Mouse (Mus musculus) kidney, postnatal 25 days (tissue): ENCODE results near the gene Pde11a.

Experiments
- DNase-seq, 2 experiments: peaks; one replicate each; pipeline ENCODE4 v3.0.0; 2021; ENCODE audit warnings: mixed read lengths in 2 of 2

The Pde11a gene

DNA sequence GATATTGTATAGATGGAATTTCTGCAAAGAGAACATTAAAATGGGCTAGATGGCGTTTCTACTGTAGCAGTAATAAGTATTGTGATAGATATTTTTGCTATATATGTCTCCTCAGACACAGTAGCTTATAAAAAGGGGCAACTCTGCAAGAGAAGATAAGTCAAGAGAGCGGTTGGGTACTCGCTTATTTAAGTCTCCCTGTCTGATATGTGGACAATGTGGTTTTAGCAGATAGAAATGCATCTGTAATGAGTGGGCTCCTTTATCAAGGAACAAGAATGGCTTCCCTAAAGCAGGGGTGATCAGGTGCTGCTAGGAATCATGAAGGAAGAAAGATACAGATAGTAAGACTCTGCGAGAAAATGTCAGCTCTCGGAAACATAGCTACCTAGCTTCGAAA is 18.2 kb downstream of the Pde11a start:
- no peak for DNase-seq

GRCm38 (mm10) chr2:76319231-76319630 is 19.3 kb downstream of the Pde11a start:
- DNase-seq: no peak

DNA sequence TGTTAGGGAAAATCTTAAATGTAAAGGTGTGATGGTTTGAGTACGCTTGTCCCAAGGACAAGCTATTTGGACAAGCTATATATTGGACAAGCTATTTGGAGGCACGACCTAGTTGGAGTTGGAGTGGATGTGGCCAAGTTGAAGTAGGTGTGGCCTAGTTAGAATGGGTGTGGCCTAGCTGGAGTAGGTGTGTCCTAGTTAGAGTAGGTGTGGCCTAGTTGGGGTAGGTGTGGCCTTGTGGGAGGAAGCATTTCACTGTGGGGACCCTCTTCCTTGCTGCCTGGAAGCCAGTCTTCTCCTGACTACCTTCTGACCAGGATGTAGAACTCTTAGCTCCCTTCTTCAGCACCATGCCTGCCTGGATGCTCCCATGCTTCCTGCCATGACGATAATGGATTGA is 50.9 kb downstream of the Pde11a start:
- DNase-seq: no peak

GRCm38 (mm10) chr2:76286288-76286740 is 52.3 kb downstream of the Pde11a start:
- no peak for DNase-seq

DNA sequence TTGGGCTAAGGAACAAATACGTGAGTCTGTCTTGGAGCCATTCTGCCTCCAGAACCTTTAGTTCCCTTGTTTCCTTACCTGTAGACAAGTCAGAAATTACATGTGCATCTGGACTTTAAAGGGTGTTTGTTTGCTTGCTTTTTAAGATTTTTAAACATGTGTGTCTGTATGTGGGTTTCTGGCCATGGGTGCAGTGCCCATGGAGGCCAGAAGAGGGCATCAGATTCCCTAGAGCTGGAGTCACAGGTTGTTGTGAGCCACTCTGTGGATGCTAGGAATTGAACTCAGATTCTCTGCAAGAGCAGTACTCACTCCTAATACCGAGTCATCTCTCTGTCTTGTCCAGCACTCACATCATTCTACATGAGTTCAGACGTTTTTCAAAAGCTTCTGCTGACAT is 53.4 kb downstream of the Pde11a start:
- no peak for DNase-seq

DNA sequence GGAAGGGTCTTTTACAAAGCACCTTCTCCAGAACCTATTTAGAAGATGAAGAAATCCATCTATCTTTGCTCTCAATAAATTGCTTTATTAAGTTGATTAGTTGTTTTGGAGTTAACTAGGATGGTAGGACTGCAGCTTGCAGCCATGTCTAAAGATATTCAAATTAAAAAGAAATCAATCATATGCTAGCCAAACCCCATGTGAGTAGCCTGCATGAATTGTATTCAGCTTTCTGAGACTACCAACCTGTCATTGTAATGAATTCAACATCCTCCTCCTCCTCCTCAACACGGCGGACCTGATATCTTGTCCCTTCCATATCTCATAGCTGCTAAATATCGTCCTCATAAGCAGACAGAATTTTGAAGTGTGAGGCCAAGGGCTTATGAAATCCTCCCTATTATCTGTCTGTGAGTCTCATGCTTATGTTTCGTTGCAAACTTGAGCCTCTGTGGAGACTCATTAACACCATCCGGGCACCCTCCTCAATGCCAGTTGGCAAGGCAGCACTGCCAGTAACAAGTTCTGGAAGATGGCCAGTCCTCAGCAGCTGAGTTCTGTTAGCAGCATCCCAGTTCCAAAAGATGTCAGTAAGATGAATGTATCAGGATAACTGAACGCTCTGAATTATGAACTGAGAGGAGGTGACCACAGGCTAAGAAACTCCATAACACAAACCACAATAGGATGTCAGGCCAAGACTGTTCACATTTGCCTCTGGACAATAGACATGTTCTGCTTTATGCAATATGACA is 55.0 kb downstream of the Pde11a start:
- DNase-seq: no peak

DNA sequence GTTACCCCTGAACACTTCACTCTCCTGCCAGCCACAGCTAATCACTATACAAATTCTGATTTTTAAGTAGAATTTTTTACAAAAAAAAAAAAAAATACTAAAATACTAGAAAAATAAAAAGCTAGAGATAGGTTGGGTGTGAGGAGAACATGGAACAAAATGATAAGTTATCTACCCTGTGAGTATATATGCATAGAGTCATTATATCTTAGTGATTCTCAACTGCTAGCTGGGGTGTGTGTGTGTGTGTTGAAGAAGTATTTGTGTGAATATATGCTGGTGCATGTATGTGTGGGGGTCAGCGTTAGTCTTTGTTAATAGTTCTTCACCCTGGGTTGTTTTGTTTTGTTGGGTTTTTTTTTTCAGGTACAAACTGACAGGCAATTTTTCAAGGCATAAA is 69.1 kb downstream of the Pde11a start:
- DNase-seq: no peak

DNA sequence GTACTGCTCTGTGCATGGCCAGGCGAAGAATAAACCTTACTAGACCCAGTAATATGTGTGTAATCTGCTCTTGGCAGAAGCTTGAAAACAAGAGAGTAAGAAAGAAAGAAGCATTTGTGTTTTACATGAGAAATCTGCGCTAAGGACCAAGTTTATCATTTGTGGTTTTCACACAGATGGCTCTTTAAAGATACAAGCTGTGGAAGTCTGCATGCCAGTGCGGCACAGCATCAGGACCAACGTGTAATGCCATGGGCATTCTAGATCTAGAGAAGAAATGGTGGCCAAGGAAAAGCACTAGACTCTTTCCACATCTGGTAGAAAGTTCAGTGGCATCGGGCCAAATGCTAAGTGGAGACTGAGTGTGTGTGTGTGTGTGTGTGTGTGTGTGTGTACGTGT is 71.2 kb downstream of the Pde11a start:
- DNase-seq: no peak

GRCm38 (mm10) chr2:76266622-76267021 is 72.0 kb downstream of the Pde11a start:
- no peak for DNase-seq

DNA sequence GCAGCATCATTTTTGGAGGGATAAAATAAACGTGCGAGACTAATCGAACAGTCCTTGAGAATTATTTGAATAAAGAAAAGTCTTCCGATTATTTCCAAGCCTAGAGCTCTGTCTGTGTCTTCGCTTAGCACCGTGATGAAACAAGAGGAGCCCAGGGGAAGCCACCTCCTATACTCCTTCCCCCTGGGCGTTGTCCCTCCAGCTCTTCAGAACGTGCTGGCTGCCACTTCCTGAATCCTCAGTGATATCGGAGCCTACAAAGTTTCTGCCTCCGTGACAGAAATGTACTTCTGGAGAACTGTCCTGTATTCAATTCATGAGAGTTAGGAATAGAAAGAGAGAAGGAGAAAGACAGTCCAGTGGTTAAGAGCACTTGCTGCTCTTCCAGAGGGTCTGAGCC is 74.3 kb downstream of the Pde11a start:
- DNase-seq: no peak

- DNase-seq: no peak
Measured at GRCm38 (mm10) chr2:76262661-76263060, 75.9 kb downstream of the Pde11a start.

- DNase-seq: peak; percentile 52 to 80
Measured at GRCm38 (mm10) chr2:76254833-76255232, 83.7 kb downstream of the Pde11a start.

- no peak for DNase-seq
Measured at GRCm38 (mm10) chr2:76251379-76251778, 87.2 kb downstream of the Pde11a start.

DNA sequence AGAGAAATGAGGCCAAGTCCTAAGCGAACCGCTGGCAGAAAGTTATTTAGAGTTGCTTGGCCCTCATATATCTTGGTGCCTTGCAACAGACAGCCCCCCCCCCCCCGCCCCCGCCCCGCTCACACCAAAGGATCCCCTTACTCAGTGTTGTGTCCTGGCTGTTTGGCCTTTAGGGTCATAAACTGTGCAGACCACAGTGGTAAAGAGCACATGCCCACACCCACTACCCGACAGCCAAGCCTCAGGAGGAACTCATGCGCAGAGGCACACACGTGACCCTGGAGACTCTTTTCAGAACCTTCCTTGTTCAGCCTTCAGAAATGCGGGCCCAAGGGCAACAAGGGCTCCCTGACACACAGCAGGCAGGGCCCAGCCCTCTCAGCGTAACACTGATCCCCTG is 90.3 kb downstream of the Pde11a start:
- no peak for DNase-seq

DNA sequence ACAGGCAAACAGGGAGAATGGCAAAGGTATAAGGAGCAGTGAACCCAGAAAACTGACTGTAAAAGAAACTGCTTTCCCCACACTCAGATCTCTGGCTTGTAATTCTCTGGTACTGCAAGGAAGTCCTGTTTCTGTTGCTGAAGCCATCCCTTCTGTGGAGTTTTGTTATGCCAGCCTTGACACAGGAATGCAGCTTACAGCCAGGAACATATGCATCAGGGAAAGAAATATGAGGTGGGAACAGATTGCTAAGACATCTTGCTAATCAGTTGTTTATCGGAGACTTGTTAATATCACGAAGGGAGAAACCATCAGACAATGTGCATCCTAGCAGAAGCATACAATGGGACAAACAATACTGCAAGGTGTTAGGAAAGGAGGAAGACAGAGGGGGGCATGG is 99.4 kb downstream of the Pde11a start:
- no peak for DNase-seq

DNA sequence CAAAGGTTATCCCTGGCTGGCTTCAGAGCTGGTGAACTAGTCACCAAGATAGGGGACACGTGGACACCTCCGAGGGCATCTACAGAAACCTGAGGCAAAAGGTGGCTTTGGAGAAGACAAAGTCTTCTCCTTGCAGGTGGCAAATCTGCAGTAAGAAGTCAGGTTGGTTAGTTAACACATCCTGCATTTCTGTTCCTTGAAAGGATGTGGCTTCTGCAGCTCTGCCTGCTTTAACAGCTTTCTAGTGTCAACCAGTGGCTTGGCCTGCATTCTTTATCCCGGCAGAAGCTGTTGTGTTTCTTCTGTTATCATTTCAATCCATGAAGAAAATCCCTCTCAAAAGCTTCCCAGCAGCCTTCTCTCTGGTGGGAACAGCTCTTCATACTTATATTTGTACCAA is 100.1 kb downstream of the Pde11a start:
- no peak for DNase-seq

- no peak for DNase-seq
Measured at GRCm38 (mm10) chr2:76237638-76238420, 100.7 kb downstream of the Pde11a start.

GRCm38 (mm10) chr2:76220364-76221108 is 118.0 kb downstream of the Pde11a start:
- no peak for DNase-seq

GRCm38 (mm10) chr2:76219540-76219939 is 119.0 kb downstream of the Pde11a start:
- DNase-seq: no peak

DNA sequence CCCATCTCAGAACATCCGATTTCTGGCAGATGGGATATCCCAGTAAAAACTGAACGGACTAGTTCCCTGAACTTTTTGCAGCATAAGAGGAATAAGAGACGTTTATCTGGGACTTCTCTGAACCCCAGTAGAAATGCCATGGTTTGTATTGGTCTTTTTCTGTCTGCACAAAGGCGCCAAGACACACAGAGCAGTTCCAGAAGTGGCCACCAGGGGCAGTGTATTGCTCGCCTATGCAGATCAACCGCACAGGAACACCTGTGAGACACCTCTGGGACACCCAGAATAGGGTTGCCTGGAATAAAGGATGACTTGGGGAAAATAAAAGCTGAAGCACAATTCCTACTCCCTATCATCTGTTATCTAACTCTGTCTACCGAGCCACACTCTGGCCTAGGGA is 122.4 kb downstream of the Pde11a start:
- DNase-seq: peak; percentile 37 to 43

GRCm38 (mm10) chr2:76215219-76215618 is 123.4 kb downstream of the Pde11a start:
- no peak for DNase-seq

- no peak for DNase-seq
Measured at GRCm38 (mm10) chr2:76185126-76185525, 153.4 kb downstream of the Pde11a start.

- no peak for DNase-seq
Measured at GRCm38 (mm10) chr2:76162822-76163221, 175.8 kb downstream of the Pde11a start.

DNA sequence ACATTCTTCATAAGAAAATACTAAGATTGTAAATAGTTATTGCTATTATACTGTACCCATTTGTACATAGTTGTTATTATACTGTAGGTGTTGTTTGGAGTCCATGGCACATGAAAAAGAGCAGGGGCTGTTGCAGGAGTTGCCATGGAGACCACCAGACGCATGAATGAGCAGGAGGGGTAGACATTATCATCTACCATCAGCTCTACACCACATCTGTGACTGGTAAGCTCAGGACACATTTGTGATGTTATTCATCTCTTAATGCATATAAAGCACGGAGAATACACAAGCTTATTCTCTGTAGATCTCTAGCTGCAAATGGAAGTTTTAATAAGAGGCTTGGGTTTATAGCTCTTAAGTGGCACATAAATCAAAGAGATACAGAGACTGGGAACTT is 179.6 kb downstream of the Pde11a start:
- DNase-seq: no peak
